Mouse (Mus musculus) cerebellum, adult 2 months (tissue): Measurements from ENCODE around the gene Apol8. TPM values are rescaled to one million over a fixed set of nuclear protein-coding genes. Genes with fewer than 3 reads are reported as not detected.

Experiments
- DNase-seq, 2 experiments: peaks; one replicate each; pipeline ENCODE4 v3.0.0; 2021
- H3K27ac ChIP-seq: fragments of 200-500 bp; 2 replicates; pipeline ENCODE4 v1.5.1; 2012; ENCODE audit warnings: low read length, control low read depth, inconsistent platforms; ENCODE audit not compliant: insufficient read depth
- H3K27me3 ChIP-seq: fragments of 200-500 bp; 2 replicates; pipeline ENCODE4 v1.6.1; 2012; ENCODE audit warnings: inconsistent platforms, mild to moderate bottlenecking, low read length, moderate library complexity; ENCODE audit not compliant: control insufficient read depth, insufficient read depth
- H3K4me1 ChIP-seq: fragments of 200-500 bp; 2 replicates; pipeline ENCODE4 v1.6.1; 2011; ENCODE audit warnings: low read length; ENCODE audit not compliant: control insufficient read depth, insufficient read depth
- H3K4me3 ChIP-seq: fragments of 200-500 bp; replicated peaks from 2 replicates; pipeline ENCODE3; 2011; ENCODE audit warnings: mild to moderate bottlenecking, low read depth, low read length, control low read depth; ENCODE audit not compliant: insufficient read depth
- CTCF ChIP-seq: fragments of 200-500 bp; IDR thresholded peaks from 2 replicates; pipeline ENCODE4 v1.5.1; 2011; ENCODE audit warnings: low read depth, mild to moderate bottlenecking, control low read depth, low read length, moderate library complexity, borderline replicate concordance; ENCODE audit not compliant: insufficient read depth
- POLR2A ChIP-seq: fragments of 200-500 bp; IDR thresholded peaks from 2 replicates; pipeline ENCODE4 v1.6.1; 2011; ENCODE audit warnings: low read length, control low read depth, borderline replicate concordance; ENCODE audit not compliant: insufficient read depth
- WGBS: fragments of 180-500 bp; shearing (Covaris S2); methylation state at CpG from one replicate; pipeline ENCODE4 v1.1.7; 2018; 5-methylcytosine and 5-hydroxymethylcytosine counted together
- polyA plus RNA-seq: library from polyadenylated mRNA; depleted of rRNA; stranded (reverse); fragments of >200 nt; gene quantifications from 2 replicates; pipeline ENCODE4 v1.2.3, GENCODE M21; 2012

The Apol8 gene
- polyA plus RNA-seq, 1 experiment, result 8.2 TPM

DNA sequence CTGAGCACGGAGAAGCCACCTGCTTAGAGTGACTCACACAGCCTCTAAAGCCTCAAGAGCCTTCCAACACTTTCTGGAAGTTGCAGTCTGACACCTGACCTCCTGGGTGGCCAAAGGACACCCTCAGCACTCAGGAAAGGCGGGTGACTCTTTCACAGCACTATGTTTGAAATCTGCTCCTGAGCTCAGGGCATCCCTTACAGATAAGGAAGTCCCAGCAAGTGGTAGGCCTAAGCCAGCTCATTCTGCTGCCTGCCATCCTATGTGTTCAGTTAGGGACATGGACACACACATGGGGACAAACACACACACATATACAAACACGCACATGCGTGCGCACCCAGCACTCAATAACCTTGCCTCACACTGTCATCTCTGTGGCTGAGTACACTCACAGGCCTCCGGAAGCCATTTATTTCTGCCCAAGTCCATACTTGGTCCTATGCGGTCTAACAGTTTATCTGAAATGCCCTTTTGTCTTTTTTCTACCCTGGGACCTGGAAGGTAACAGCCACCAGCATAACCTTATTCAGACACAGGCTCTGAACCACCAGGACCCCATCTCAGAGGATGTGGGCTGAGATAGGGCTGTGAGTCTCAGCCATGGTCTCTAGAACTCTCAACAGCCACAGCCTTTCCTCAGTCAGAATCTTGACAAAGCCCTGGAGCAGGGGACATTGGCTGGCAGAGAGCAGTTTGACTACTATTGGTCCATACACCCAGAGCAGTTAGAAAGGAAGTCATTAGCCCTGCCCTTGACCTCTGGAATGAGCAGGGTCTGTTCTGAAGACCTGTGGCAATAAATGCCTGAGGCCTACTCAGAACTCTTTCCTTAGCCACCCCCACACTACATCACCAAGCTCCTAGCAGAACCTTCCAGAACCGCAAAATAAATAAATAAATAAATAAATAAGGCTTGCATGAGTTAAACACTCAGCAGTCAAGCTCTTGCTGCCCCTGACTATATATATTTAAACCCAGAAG lies 43.0 kb upstream of the Apol8 start:
- no peak for DNase-seq
- 79% methylated on average over 8 of the region's 8 CpGs for WGBS
- Histone ChIP-seq H3K27ac (peak overlapping the region; percentile 66), H3K4me1 (peaks cover 69% of the 10 kb centered on the region), H3K4me3 (no peak overlapping the region), H3K27me3 (no peaks in the 10 kb centered on the region)
- TF ChIP-seq CTCF (no peak), POLR2A (no peak)

- no peaks in the 10 kb centered on the region for H3K27me3 ChIP-seq
- no peak overlapping the region for H3K4me3 ChIP-seq
- peak overlapping the region; percentile 66 for H3K27ac ChIP-seq
- peaks cover 60% of the 10 kb centered on the region for H3K4me1 ChIP-seq
- peak in 1 of 2 experiments; percentile 56 for DNase-seq
- TF ChIP-seq POLR2A (no peak), CTCF (no peak)
- 22% methylated on average over 14 of the region's 14 CpGs for WGBS
Measured at GRCm38 (mm10) chr15:77798664-77799490, 42.1 kb upstream of the Apol8 start.

DNA sequence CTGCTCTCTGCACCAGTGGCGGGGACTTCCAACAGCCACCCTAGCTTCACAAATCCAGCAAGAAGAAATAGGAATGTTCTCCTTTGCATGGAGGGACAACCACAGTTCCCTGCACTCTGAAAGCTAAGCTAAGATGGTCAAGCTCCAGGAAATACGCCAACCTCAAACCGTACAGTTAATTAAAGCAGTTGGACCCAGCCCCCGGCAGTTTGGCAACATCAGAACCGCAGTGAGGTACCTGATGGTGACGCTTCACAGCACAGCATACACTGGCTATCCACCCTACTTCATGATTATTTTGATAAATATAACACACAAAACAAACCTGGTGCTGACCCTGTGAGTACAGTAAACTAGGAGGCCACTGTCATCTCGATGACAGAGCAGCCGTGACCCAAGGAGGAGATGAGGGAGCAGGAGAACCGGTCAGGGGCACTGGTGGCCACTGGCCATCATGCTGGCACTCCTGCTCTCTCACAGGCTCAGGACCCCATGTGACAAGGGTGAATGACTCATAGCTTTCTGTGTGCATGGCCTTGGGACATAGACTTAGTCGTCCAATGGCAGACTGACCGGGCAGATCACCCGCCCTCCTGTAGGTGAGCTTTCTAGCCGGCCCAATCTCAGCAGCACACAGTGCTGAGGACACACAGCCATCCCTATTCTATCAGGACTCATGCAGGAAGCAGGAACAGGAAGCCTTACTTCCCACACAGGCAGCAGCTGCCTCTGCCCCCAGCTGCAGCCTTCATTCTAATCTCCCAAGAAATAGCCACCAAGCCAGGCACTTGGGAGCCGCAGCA lies 41.0 kb upstream of the Apol8 start:
- TF ChIP-seq CTCF (no peak), POLR2A (no peak)
- 14% methylated on average over 14 of the region's 14 CpGs for WGBS

GRCm38 (mm10) chr15:77796409-77797035 lies 39.7 kb upstream of the Apol8 start:
- Histone ChIP-seq H3K27me3 (no peaks in the 10 kb centered on the region), H3K27ac (no peak overlapping the region), H3K4me1 (peaks cover 65% of the 10 kb centered on the region), H3K4me3 (no peak overlapping the region)
- 94% methylated on average over 26 of the region's 26 CpGs for WGBS
- TF ChIP-seq POLR2A (no peak), CTCF (no peak)
- no peak for DNase-seq

More for the DNA sequence above, 41.0 kb upstream of the Apol8 start:
- H3K27ac ChIP-seq, result peak overlapping the region; percentile 66
- no peak overlapping the region for H3K4me3 ChIP-seq
- DNase-seq, result peak; percentile 72 to 88
- H3K4me1 ChIP-seq, result peaks cover 59% of the 10 kb centered on the region
- H3K27me3 ChIP-seq, result no peaks in the 10 kb centered on the region

DNA sequence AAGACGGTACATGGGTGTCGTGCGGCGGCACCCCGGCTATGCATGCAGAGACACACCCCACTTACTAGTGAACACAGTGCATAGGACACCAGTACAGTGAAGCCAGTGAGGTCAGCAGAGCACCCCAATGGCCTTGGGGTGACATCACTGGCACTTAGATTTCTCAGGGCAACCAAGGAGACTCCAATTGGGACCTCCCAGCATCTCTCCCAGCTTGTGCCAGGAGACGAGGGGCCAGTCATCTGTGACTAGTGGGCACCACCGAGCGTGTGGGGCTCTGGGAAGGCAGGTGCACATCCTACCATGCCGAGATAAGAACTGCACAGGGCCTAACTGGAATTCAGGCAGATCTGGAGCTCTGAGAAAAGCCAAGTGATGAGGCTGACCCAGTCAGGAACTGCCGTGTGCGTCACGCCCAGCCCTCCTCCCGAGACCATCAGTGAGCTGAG lies 38.1 kb upstream of the Apol8 start:
- TF ChIP-seq CTCF (no peak), POLR2A (no peak)
- no peak for DNase-seq
- H3K4me3 ChIP-seq, result no peak overlapping the region
- H3K27me3 ChIP-seq, result no peaks in the 10 kb centered on the region
- 78% methylated on average over 13 of the region's 13 CpGs for WGBS
- no peak overlapping the region for H3K27ac ChIP-seq
- peaks cover 66% of the 10 kb centered on the region for H3K4me1 ChIP-seq

DNA sequence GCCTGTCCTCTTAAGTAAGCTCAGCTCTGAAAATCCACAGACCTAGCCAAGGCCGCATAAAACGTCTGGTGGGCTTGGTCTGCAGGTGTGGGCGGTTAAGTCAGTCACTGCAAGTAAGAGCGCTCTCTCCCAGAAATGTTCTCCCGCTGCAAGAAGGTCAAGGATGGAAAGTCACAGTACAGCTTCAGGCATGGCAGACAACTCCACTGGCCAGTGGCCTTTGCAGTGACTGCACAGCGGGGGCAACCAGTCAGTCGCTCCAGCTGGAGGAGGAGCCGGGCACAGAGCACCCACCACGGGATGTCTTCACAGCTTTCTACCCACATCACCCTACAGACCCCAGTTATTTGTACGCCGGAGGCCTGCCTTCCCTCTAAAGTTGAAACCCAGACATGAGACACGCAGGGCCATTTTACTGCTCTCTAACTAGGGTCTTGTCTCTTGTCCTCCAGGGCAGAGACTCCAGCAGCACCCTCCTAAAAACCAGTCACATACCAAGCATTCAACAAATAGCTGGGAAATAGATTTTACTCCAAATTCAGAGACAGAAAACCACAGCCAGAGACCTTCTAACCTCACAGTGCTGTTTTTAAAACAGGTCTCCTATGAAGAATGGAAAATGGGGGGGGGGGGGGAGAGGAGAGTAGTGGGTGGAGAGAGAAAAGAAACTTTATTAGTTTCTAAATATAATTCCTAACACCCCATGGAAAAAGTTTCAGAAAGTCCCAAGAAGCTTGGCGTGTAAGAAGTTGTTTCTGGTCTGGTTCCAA lies 37.5 kb upstream of the Apol8 start:
- WGBS, result 73% methylated on average over 13 of the region's 13 CpGs
- H3K27ac ChIP-seq, result no peak overlapping the region
- H3K4me3 ChIP-seq, result no peak overlapping the region
- H3K4me1 ChIP-seq, result peaks cover 66% of the 10 kb centered on the region
- DNase-seq, result no peak
- no peaks in the 10 kb centered on the region for H3K27me3 ChIP-seq
- TF ChIP-seq CTCF (no peak), POLR2A (no peak)

GRCm38 (mm10) chr15:77793554-77793953 lies 36.8 kb upstream of the Apol8 start:
- DNase-seq, result peak; percentile 71 to 80
- H3K27me3 ChIP-seq, result no peaks in the 10 kb centered on the region
- TF ChIP-seq CTCF, result no peak
- no peak for TF ChIP-seq POLR2A
- 14% methylated on average over 7 of the region's 7 CpGs for WGBS
- H3K4me3 ChIP-seq, result no peak overlapping the region
- H3K4me1 ChIP-seq, result peaks cover 64% of the 10 kb centered on the region
- H3K27ac ChIP-seq, result peak overlapping the region; percentile 10
